Mouse (Mus musculus) C2C12 (cell line): ENCODE measurements around the gene Srgap1.

Experiments
- CEBPB ChIP-seq: IDR thresholded peaks from one replicate; pipeline ENCODE4 v1.6.1; 2011; ENCODE audit warnings: low read depth, mild to moderate bottlenecking, control low read depth, moderate library complexity
- CTCF ChIP-seq: IDR thresholded peaks from one replicate; pipeline ENCODE4 v1.5.1; 2011; ENCODE audit not compliant: control insufficient read depth, insufficient read depth, insufficient read length
- FOSL1 ChIP-seq: IDR thresholded peaks from one replicate; pipeline ENCODE4 v1.8.0; 2011; ENCODE audit warnings: mild to moderate bottlenecking, low read length; ENCODE audit not compliant: poor library complexity, insufficient read depth, severe bottlenecking
- MAX ChIP-seq: IDR thresholded peaks from one replicate; pipeline ENCODE4 v1.6.1; 2011; ENCODE audit warnings: mild to moderate bottlenecking, control low read depth
- MYOD1 ChIP-seq: IDR thresholded peaks from one replicate; pipeline ENCODE4 v1.6.1; 2011; ENCODE audit warnings: low read depth; ENCODE audit not compliant: control insufficient read depth, insufficient read length
- MYOG ChIP-seq: IDR thresholded peaks from one replicate; pipeline ENCODE4 v1.6.1; 2011; ENCODE audit not compliant: control insufficient read depth, insufficient read length; ENCODE audit errors: extremely low read depth
- USF1 ChIP-seq: IDR thresholded peaks from one replicate; pipeline ENCODE4 v1.6.1; 2011; ENCODE audit warnings: low read depth, mild to moderate bottlenecking, control low read depth, moderate library complexity

DNA sequence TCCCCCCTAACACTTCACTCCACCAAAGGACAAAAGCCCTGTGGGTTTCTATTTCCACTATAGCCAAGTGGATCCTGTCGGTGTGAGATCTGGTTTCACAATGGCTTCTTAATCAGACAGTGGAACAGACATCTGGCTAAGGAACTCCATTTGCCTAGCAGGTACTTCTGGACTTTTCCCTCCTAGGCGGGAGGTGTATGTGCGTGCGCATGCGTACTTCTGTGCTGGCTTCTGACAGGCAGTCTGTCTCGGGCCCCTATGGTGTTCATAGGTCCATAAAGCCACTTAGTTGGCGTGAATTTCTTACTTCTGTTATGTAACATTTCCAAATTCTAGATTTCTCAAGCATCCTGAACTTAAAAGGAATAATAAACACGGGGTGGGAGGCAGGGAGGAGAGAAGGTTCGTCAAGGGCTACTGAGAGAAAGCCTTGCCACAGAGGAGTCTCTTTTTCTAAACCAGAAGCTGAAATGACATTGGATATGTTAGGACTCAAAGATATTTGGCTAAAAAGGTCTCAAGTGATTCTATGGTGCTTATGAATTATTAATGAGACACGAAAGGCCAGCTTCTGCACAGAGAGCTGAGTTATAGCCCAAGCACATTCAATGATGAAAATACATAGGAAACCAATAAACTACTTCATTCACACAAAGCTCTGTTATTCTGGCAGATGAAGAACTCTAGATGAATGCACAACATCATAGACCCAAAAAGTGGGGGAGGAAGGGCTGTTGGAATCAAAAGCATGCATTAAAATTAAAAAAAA is 187.1 kb downstream of the Srgap1 start:
- TF ChIP-seq FOSL1 (no peak), CEBPB (no peak), CTCF (no peak), USF1 (no peak), MAX (no peak), MYOG (no peak), MYOD1 (no peak)
